Mouse (Mus musculus): ENCODE data around the gene Ext2.

Ext2 gene

DNA sequence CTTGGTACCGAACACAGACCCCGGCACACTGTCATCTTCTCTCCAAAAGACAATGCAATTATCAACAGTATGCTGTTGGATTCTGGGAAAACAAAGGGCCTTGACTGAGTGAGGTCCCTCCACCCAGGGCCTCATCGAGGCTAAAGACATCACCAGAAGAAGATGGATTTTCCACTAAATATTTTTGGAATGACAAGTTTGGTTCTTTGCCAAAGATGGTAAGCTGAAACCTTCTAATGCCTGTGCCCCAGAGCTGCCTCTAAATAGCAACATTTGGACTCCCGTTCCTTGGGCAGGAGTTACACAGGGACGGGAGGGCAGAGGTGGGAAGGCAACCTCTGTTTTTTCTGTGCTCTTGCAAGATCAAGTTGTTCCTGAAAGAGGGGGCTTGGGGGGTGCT, 47.4 kb downstream of the Ext2 start:
- DNase-seq: no peak

GRCm38 (mm10) chr2:93772765-93773085, 49.6 kb downstream of the Ext2 start:
- DNase-seq: no peak

- DNase-seq: no peak
These were observed 50.2 kb downstream of the Ext2 start for GRCm38 (mm10) chr2:93772054-93772764.

DNA sequence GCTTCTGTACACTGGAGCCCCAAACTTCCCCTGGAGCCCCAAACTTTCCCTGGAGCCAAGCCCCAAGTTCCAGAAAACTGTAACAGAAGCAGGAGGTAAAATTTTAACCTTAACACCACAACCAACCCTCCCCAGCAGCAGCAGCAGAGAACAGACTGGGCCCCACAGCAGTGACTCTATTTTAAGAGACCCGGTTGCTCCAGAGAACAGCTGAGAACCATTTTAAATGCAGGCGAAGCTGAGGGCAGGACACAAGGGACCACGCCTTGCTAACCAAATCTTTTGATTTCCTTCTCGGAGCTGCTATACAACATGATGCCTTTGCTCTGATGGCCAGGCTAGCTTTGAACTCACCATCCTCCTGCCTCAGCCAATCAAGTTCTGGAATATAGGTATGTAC, 51.5 kb downstream of the Ext2 start:
- DNase-seq: no peak

GRCm38 (mm10) chr2:93769875-93770274, 52.5 kb downstream of the Ext2 start:
- no peak for DNase-seq

GRCm38 (mm10) chr2:93765721-93766120, 56.6 kb downstream of the Ext2 start:
- DNase-seq: no peak

DNA sequence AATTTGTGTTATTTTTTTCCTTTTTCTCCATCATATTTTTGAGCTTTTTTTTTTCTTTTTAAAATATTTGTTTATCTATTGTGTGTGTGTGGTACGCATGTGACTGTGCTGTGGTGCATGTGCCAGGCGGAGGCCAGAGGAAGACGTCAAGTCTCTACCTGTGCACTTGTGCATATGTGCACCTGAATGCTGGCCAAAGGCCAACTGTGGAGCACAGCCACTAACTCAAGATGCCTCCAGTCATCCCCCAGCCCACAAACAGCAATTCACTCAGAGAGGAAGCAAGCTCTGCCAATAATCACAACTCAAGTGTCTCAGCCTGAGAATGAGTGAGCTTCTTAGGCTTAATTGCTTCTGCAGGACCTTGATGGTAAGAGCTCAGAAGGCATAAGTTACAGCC, 58.2 kb downstream of the Ext2 start:
- DNase-seq: no peak

GRCm38 (mm10) chr2:93760389-93760788, 62.0 kb downstream of the Ext2 start:
- DNase-seq: no peak

DNA sequence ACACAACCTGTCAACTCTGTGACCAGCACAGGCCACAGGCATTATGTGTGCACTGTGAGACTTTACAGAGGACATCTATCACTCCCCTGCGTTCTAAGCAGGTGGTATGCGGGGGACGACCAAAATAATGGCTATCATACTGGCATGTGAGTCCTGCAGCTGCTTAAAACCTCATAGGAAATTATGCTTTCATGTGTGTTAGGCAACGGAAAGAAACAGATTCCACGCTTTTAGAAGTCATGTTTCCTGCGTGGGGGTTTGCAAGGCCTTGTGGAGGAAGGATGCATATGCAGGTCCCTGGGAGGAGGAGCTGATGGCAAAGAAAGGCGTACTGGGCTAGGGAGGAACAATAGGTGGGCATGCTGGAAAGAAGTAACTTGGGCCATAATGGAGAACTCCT, 63.2 kb downstream of the Ext2 start:
- no peak for DNase-seq

GRCm38 (mm10) chr2:93758298-93758697, 64.1 kb downstream of the Ext2 start:
- DNase-seq: no peak

DNA sequence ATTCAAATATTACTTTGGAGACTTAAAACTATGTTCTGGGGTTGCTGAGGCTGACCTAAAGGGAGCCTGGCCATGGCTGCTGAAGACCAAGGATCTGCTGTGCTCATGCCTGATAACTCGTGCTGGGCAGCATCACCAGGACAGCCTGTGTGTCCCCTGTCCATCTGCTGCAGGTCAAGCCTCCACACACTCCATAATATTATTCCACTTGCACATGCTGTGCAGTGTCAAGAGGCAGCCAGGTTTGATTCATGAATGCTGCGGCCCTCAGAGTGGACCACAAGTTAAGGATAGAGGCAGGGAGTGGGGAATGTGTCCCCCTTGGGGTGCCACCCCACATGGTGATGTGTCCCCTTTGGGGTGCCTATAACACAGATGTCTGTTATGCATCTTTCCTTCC, 68.0 kb downstream of the Ext2 start:
- no peak for DNase-seq

GRCm38 (mm10) chr2:93753147-93753758, 69.1 kb downstream of the Ext2 start:
- no peak for DNase-seq

DNA sequence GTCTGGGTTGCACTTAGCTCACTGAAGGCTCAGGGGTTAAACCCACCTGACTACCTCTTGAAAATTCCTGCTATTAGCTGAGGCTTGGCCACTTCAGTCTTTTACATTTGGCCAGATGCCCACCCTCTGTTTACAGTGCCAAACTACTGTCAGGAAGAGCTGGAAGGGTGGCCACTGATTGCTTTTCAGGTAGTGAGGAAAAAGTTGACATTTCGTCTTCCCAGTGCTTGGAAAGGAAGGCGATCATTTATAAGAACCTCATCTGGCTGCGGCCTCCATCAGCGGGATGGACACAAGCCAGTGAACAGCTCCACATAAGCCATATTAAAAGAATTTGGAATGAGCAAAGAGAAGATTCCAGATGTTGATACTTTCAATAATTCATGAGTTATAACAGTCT, 72.7 kb downstream of the Ext2 start:
- DNase-seq: peak; percentile 13 to 18

GRCm38 (mm10) chr2:93747538-93748126, 74.7 kb downstream of the Ext2 start:
- no peak for DNase-seq

DNA sequence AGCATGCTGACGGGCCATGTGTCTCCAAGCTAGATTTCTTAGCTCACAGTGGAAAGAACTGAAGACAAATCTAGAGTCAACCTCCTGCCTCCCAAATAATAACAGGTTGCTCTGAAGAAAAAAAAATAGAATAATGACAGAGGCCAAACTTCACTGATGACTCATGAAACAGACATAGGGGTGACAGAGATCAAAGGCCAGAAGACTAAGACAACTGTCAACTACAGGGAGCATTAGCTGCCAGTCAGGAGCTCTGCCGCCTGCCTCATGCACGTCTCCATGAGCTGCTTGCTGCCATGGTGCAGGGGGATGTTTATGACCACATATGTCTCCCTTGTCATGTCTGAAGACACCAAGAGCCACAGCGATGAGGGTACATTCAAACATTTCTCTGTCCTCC, 75.7 kb downstream of the Ext2 start:
- no peak for DNase-seq

GRCm38 (mm10) chr2:93746162-93746561, 76.2 kb downstream of the Ext2 start:
- no peak for DNase-seq

GRCm38 (mm10) chr2:93745741-93746140, 76.6 kb downstream of the Ext2 start:
- DNase-seq: no peak

DNA sequence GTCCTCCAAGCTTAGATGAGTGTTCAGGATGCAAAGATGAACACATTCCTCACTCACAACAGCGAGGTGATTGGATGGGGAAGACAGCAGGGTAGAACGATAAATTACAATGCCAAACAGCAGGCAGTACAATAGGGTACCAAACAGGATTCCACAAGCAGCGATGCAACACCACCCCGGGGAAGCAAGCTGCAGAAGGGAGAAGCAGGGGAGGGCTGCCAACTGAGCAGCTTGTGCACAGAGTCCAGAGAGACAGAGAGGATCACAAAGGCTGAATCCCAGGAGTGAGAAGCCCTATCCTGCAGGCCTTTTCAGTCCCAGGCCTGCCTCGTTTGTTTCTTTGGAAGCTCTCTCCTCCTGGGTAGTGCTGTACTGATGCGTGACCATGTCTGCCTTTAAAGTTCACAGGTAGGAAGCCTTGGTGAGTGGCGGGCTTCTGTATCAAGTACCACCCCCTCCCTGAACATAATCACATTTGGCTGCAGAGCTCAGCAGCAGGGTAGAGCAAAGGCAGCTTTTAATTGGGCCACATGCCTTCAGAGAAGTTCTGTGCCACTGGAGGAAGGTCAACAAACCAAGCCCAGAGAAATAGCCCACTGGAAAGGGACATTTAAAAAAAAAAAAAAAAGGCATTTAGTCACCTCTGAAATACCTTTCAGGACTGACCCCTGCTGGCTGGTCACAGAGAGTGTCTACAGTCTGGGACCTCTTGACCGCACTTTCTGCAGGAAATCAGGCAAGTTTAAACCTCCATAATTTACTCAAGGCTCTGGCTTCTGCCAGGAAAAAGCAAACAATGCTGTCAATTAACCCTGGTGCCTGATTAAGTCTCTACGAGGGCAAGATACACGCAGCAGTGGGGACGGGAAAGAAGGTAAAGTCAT, 77.8 kb downstream of the Ext2 start:
- no peak for DNase-seq

DNA sequence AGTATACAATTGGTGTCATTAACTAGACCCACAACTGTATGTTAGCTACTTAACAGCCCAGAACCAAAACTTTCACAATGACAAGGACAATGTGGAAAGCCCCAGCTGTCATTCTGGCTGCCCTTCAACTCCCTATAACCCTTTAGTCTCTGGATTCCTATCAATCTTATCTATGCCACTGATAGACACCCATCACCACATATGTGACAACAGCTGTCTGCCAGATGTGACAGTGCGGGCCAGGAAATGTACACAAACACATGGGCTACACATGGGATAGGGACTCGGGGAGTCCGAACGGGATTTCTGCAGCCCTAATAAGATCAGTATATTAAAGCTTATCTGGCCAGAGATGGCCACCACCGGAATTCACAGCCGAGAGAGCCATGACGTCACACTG, 80.7 kb downstream of the Ext2 start:
- DNase-seq: no peak

GRCm38 (mm10) chr2:93739044-93739569, 83.3 kb downstream of the Ext2 start:
- DNase-seq: peak; percentile 14 to 17

- DNase-seq: no peak
These were observed 85.2 kb downstream of the Ext2 start for GRCm38 (mm10) chr2:93737146-93737545.

DNA sequence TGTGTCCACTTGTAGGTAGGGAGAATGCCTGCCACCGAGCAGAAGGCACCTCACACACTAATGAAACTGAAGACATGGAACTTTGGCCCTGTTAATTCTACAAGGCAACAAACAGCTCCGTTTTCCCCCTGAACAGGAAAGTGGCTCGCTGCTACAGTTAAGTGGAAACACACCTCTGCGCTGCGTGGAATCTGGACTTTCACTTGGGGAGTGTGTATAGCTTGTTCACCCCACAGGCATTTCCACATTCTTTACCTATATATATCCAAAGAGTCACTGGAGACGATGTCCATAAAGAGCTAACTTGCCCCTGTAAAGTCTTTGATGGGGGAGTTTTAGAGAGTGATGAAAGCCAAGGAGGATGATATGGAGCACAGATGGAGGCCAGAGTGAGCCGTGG, 89.7 kb downstream of the Ext2 start:
- no peak for DNase-seq

- no peak for DNase-seq
These were observed 92.8 kb downstream of the Ext2 start for GRCm38 (mm10) chr2:93729585-93729984.
